Mouse (Mus musculus) hindbrain, embryonic 12.5 days (tissue): ENCODE measurements around the gene Adarb1. TPM values are rescaled to one million over a fixed set of nuclear protein-coding genes. Genes with fewer than 3 reads are reported as not detected.

ENCODE experiments used
- ATAC-seq: fragments of 200-750 bp; cut with Nextera tagmentation; 2 replicates; pipeline ENCODE4 v1.8.0; 2017; ENCODE audit warnings: moderate TSS enrichment; ENCODE audit not compliant: low FRiP score
- H3K27ac ChIP-seq: fragments of 300-500 bp; sonication (generic); 2 replicates; pipeline ENCODE4 v1.5.1; 2016; ENCODE audit warnings: mild to moderate bottlenecking
- H3K27me3 ChIP-seq: fragments of 300-500 bp; sonication (generic); 2 replicates; pipeline ENCODE4 v1.6.1; 2016; ENCODE audit warnings: mild to moderate bottlenecking
- H3K36me3 ChIP-seq: fragments of 300-500 bp; sonication (generic); 2 replicates; pipeline ENCODE4 v1.6.1; 2016; ENCODE audit warnings: mild to moderate bottlenecking
- H3K4me1 ChIP-seq: fragments of 300-500 bp; sonication (generic); 2 replicates; pipeline ENCODE4 v1.6.1; 2016
- H3K4me2 ChIP-seq: fragments of 300-500 bp; sonication (generic); replicated peaks from 2 replicates; pipeline ENCODE4 v1.6.1; 2016; ENCODE audit warnings: mild to moderate bottlenecking
- H3K4me3 ChIP-seq: fragments of 300-500 bp; sonication (generic); 2 replicates; pipeline ENCODE4 v1.5.1; 2016; ENCODE audit warnings: mild to moderate bottlenecking
- H3K9ac ChIP-seq: fragments of 300-500 bp; sonication (generic); 2 replicates; pipeline ENCODE4 v1.6.1; 2016; ENCODE audit warnings: mild to moderate bottlenecking, moderate library complexity
- H3K9me3 ChIP-seq: fragments of 300-500 bp; sonication (generic); replicated peaks from 2 replicates; pipeline ENCODE4 v1.6.1; 2016; ENCODE audit warnings: mild to moderate bottlenecking
- WGBS: fragments of 180-500 bp; shearing (Covaris S2); methylation state at CpG from one replicate; pipeline ENCODE4 v1.1.7; 2016; 5-methylcytosine and 5-hydroxymethylcytosine counted together
- polyA plus RNA-seq: library from polyadenylated mRNA; unstranded; fragments of >200 nt; fragmentation: Nextera tagmentation; extraction: Ambion mirVana; gene quantifications from 2 replicates; pipeline ENCODE4 v1.2.1, GENCODE M21; 2016

Gene Adarb1
- polyA plus RNA-seq, 1 experiment from 2014 or later, result 10.6 TPM

DNA sequence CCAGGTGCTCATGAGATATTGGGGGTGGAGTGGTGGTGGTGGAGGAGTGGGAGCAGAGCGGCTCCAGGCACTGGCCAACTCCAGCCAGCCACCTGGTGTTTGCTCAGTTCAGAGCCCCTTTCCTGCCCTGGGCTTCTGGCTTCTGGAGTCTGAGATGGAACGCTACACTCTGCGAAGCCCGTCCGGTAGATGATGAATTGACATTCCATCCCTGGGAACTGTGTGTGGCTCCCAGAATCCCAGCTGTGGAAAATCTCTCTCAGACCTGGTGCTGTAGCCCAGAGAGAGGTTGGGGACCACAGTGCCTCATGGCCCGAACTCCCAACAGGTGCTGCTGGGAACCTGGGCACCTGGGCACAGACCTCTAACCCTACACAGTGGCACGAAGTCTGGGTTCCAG lies 170.4 kb downstream of the Adarb1 start:
- no peaks in the 10 kb centered on the region for H3K36me3 ChIP-seq
- H3K4me2 ChIP-seq, result no peak overlapping the region
- H3K9ac ChIP-seq, result no peak overlapping the region
- ATAC-seq, result no peak
- no peaks in the 10 kb centered on the region for H3K9me3 ChIP-seq
- no peak overlapping the region for H3K27ac ChIP-seq
- H3K4me1 ChIP-seq, result peaks cover 17% of the 10 kb centered on the region
- no peaks in the 10 kb centered on the region for H3K27me3 ChIP-seq
- WGBS, result 56% methylated on average over 7 of the region's 7 CpGs
- no peak overlapping the region for H3K4me3 ChIP-seq

GRCm38 (mm10) chr10:77247048-77247447 lies 171.0 kb downstream of the Adarb1 start:
- H3K27me3 ChIP-seq, result no peaks in the 10 kb centered on the region
- H3K4me2 ChIP-seq, result no peak overlapping the region
- no peak for ATAC-seq
- H3K36me3 ChIP-seq, result no peaks in the 10 kb centered on the region
- 91% methylated on average over 5 of the region's 5 CpGs for WGBS
- H3K4me1 ChIP-seq, result peaks cover 11% of the 10 kb centered on the region; the same call in 1 of the 2 replicates
- no peaks in the 10 kb centered on the region for H3K9me3 ChIP-seq
- H3K27ac ChIP-seq, result no peak overlapping the region
- H3K9ac ChIP-seq, result no peak overlapping the region
- H3K4me3 ChIP-seq, result no peak overlapping the region

GRCm38 (mm10) chr10:77244777-77245176 lies 173.3 kb downstream of the Adarb1 start:
- Histone ChIP-seq H3K36me3 (no peaks in the 10 kb centered on the region), H3K4me2 (no peak overlapping the region), H3K4me1 (0 out of 2 replicates have a peak, but pooled peaks cover 2% of the 10 kb centered on the region), H3K9ac (no peak overlapping the region), H3K27me3 (no peaks in the 10 kb centered on the region), H3K9me3 (no peaks in the 10 kb centered on the region), H3K27ac (no peak overlapping the region), H3K4me3 (no peak overlapping the region)
- WGBS, result 92% methylated on average over 6 of the region's 6 CpGs
- no peak for ATAC-seq

DNA sequence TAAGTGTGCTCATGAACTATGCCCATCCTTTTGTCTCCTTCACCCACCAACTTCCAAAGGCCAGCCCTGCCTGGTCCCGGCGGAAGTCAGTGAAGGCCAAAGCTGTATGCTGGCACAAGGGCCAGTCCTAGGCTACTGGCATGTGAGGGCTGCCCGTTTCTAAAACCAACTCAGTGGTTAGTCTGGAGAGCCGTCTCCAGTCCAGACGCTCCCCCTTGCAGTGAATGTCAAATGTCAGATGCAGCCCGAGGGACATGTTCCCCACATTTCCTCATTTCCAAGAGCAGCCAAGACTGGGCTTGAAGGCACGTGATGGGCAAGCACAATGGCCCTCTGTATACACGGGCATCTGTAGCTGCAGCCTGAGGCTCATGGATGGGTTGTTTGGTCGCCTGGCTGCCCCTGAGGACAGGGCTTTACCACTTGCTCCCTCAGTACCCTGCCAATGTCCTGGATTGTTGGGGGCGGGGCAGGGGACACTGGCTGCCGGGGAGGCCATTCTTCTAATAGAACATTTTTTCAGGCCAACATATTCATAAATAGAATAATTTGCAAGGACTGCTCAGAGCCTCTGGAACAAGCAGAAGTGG lies 174.4 kb downstream of the Adarb1 start:
- no peak for ATAC-seq
- H3K4me2 ChIP-seq, result no peak overlapping the region
- H3K27me3 ChIP-seq, result no peaks in the 10 kb centered on the region
- no peak overlapping the region for H3K4me3 ChIP-seq
- 0 out of 2 replicates have a peak, but pooled peaks cover 2% of the 10 kb centered on the region for H3K4me1 ChIP-seq
- no peak overlapping the region for H3K9ac ChIP-seq
- H3K27ac ChIP-seq, result no peak overlapping the region
- WGBS, result 70% methylated on average over 11 of the region's 11 CpGs
- no peaks in the 10 kb centered on the region for H3K9me3 ChIP-seq
- H3K36me3 ChIP-seq, result no peaks in the 10 kb centered on the region

- Histone ChIP-seq H3K4me1 (0 out of 2 replicates have a peak, but pooled peaks cover 2% of the 10 kb centered on the region), H3K27me3 (no peaks in the 10 kb centered on the region), H3K9me3 (no peaks in the 10 kb centered on the region), H3K36me3 (no peaks in the 10 kb centered on the region), H3K4me2 (no peak overlapping the region), H3K9ac (no peak overlapping the region), H3K27ac (no peak overlapping the region), H3K4me3 (no peak overlapping the region)
- 89% methylated on average over 14 of the region's 14 CpGs for WGBS
- no peak for ATAC-seq
Measured at GRCm38 (mm10) chr10:77242871-77243270, 175.2 kb downstream of the Adarb1 start.

- no peak for ATAC-seq
- no peak overlapping the region for H3K4me2 ChIP-seq
- 76% methylated on average over 3 of the region's 3 CpGs for WGBS
- no peak overlapping the region for H3K9ac ChIP-seq
- H3K4me1 ChIP-seq, result 0 out of 2 replicates have a peak, but pooled peaks cover 2% of the 10 kb centered on the region
- H3K27me3 ChIP-seq, result no peaks in the 10 kb centered on the region
- no peaks in the 10 kb centered on the region for H3K36me3 ChIP-seq
- no peak overlapping the region for H3K27ac ChIP-seq
- H3K4me3 ChIP-seq, result no peak overlapping the region
- no peaks in the 10 kb centered on the region for H3K9me3 ChIP-seq
Measured at GRCm38 (mm10) chr10:77242396-77242795, 175.7 kb downstream of the Adarb1 start.

GRCm38 (mm10) chr10:77240764-77241163 lies 177.3 kb downstream of the Adarb1 start:
- no peak for ATAC-seq
- no peak overlapping the region for H3K4me2 ChIP-seq
- H3K27ac ChIP-seq, result no peak overlapping the region
- H3K4me1 ChIP-seq, result 0 out of 2 replicates have a peak, but pooled peaks cover 2% of the 10 kb centered on the region
- H3K27me3 ChIP-seq, result no peaks in the 10 kb centered on the region
- H3K4me3 ChIP-seq, result no peak overlapping the region
- H3K9ac ChIP-seq, result no peak overlapping the region
- WGBS, result 70% methylated on average over 8 of the region's 8 CpGs
- no peaks in the 10 kb centered on the region for H3K36me3 ChIP-seq
- no peaks in the 10 kb centered on the region for H3K9me3 ChIP-seq

Other genes with a start within 250 kb of the Adarb1 start
- gene Pofut2, start 159.1 kb downstream of the Adarb1 start, polyA plus RNA-seq, result 81.8 and 92.5 TPM in 2 replicates
- 47.3 and 48.0 TPM in 2 replicates for gene Fam207a, start 97.5 kb upstream of the Adarb1 start, polyA plus RNA-seq
- gene Itgb2, start 112.0 kb upstream of the Adarb1 start, polyA plus RNA-seq, result 0.70 and 1.6 TPM in 2 replicates
- 77.2 and 78.8 TPM in 2 replicates for gene Pttg1ip, start 163.4 kb upstream of the Adarb1 start, polyA plus RNA-seq
- gene Sumo3, start 187.8 kb upstream of the Adarb1 start, polyA plus RNA-seq, result 276 and 287 TPM in 2 replicates
- 13.2 and 13.3 TPM in 2 replicates for gene Gm49325, start 187.9 kb upstream of the Adarb1 start, polyA plus RNA-seq
- gene Ube2g2, start 204.0 kb upstream of the Adarb1 start, polyA plus RNA-seq, result 81.6 and 82.3 TPM in 2 replicates